Mouse (Mus musculus): ENCODE results near the gene Syt5. TPM values are rescaled to one million over a fixed set of nuclear protein-coding genes. Genes with fewer than 3 reads are reported as not detected.

Syt5 gene
- polyA plus RNA-seq, 1 experiment, result 218 TPM

DNA sequence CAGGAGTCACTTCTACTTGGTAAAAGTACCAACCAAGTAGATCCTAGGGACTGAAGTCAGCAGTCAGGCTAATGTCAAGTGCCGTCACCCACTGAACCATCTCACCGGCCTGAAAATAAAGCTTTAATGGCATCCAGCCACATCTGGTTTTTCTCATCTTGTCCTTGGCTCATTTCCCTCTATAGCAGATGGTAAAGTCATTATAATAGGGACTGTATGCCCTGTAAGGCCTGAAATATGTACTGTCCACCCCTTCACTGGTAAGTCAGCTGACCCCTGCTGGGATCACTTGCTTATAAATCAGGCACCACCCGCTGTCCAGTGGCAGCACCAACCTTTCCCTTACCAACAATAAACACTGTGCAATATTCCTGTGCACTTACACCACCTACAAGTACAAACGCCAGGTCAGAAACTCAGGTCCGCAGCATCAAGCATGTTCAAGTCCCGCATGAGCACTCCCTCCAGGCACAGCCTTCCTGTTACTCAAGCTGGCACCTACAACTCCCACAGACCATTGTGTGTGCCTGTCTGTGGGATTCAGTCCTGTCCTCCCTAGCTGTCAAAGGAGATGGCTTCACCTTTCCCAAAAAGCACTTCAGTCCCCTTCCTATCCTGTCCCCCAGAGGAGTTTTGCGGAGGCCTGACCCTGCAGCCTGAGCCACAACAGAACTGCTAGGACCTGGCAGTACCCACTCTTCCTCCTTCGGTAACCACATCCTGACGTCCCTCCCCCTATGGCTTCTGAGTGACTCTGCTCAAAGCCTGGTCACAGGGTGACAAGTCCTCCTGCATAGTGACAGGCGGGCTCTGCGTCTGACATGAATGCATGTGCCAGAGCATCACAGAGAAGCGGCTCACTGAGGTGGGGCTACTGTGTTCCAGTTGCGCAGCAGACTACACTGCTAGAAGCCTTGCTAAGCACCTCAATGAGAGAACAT is 54.8 kb downstream of the Syt5 start:
- Histone ChIP-seq H3K4me1 (ENCODE audit: control insufficient read depth, insufficient read depth, low read length) (no peaks in the 10 kb centered on the region; the same call in 1 of the 2 replicates), H3K27ac (ENCODE audit: insufficient read depth, low read length) (no peak overlapping the region), H3K4me3 (ENCODE audit: insufficient read depth, low read length) (no peak overlapping the region)
- TF ChIP-seq POLR2A (IDR thresholded peaks at IDR 0.05; ENCODE audit: extremely low read depth, insufficient read depth, low read length) (no peak), CTCF (IDR thresholded peaks at IDR 0.05; ENCODE audit: extremely low read depth, insufficient read depth, low read length) (no peak)

DNA sequence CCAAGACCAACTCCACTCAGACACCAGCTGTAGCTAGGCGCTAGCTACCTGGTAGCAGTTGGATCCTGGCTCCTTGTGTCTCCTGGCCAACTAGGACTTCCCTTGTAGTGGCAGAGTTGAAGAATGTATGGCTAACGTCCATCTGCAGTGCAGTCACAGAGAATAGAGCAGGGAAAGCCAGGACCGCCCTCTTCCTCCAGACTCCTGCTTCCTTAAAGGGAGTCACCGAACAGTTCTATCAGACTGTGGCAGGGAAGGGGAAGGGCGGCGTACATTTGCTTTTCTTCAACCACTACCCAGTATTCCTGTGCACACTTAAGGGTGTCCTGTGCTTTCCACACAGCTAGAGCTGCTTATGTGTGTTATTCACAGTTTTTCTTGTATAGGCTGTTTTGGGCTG is 56.0 kb downstream of the Syt5 start:
- Histone ChIP-seq H3K4me1 (ENCODE audit: control insufficient read depth, insufficient read depth, low read length) (no peaks in the 10 kb centered on the region), H3K27ac (ENCODE audit: insufficient read depth, low read length) (no peak overlapping the region), H3K4me3 (ENCODE audit: insufficient read depth, low read length) (no peak overlapping the region)
- TF ChIP-seq CTCF (IDR thresholded peaks at IDR 0.05; ENCODE audit: extremely low read depth, insufficient read depth, low read length) (no peak), POLR2A (IDR thresholded peaks at IDR 0.05; ENCODE audit: extremely low read depth, insufficient read depth, low read length) (no peak)

Other genes with a start within 250 kb of the Syt5 start
- gene Ncr1, start 209.8 kb downstream of the Syt5 start, polyA plus RNA-seq (2012; rRNA removed), result not detected in 2 replicates
- gene Gp6, start 149.8 kb downstream of the Syt5 start, polyA plus RNA-seq (2012; rRNA removed), result not detected in 2 replicates
- 22.8 and 26.1 TPM in 2 replicates for gene Rdh13, start 101.9 kb downstream of the Syt5 start, polyA plus RNA-seq (2012; rRNA removed)
- 15.0 and 16.7 TPM in 2 replicates for gene Eps8l1, start 86.9 kb downstream of the Syt5 start, polyA plus RNA-seq (2012; rRNA removed)
- 105 and 107 TPM in 2 replicates for gene Ppp1r12c, start 45.9 kb downstream of the Syt5 start, polyA plus RNA-seq (2012; rRNA removed)
- gene Tnnt1, start 31.2 kb downstream of the Syt5 start, polyA plus RNA-seq (2012; rRNA removed), result 9.6 and 10.1 TPM in 2 replicates
- gene Tnni3, start 23.3 kb downstream of the Syt5 start, polyA plus RNA-seq (2012; rRNA removed), result 1.3 and 1.9 TPM in 2 replicates
- 1.0 and 1.3 TPM in 2 replicates for gene Dnaaf3, start 15.1 kb downstream of the Syt5 start, polyA plus RNA-seq (2012; rRNA removed)
- gene Ptprh, start 56.5 kb upstream of the Syt5 start, polyA plus RNA-seq (2012; rRNA removed), result 1.0 and 1.6 TPM in 2 replicates
- gene Tmem86b, start 83.9 kb upstream of the Syt5 start, polyA plus RNA-seq (2012; rRNA removed), result 29.0 and 31.5 TPM in 2 replicates
- gene Ppp6r1, start 111.5 kb upstream of the Syt5 start, polyA plus RNA-seq (2012; rRNA removed), result 143 and 145 TPM in 2 replicates
- 107 and 108 TPM in 2 replicates for gene Hspbp1, start 137.5 kb upstream of the Syt5 start, polyA plus RNA-seq (2012; rRNA removed)
- 305 and 330 TPM in 2 replicates for gene Brsk1, start 143.1 kb upstream of the Syt5 start, polyA plus RNA-seq (2012; rRNA removed)
- 0.09 TPM in 1 of 2 replicates, not detected in the other for gene Tmem150b, start 177.7 kb upstream of the Syt5 start, polyA plus RNA-seq (2012; rRNA removed)
- 60.1 and 66.9 TPM in 2 replicates for gene Kmt5c, start 192.6 kb upstream of the Syt5 start, polyA plus RNA-seq (2012; rRNA removed)
- 15.1 and 20.3 TPM in 2 replicates for gene Cox6b2, start 205.6 kb upstream of the Syt5 start, polyA plus RNA-seq (2012; rRNA removed)
- not detected in 2 replicates for gene Fam71e2, start 223.8 kb upstream of the Syt5 start, polyA plus RNA-seq (2012; rRNA removed)
- gene Il11, start 235.3 kb upstream of the Syt5 start, polyA plus RNA-seq (2012; rRNA removed), result 0.35 and 0.36 TPM in 2 replicates
- not detected in 2 replicates for gene Tmem190, start 235.4 kb upstream of the Syt5 start, polyA plus RNA-seq (2012; rRNA removed)
- gene Tmem238, start 242.1 kb upstream of the Syt5 start, polyA plus RNA-seq (2012; rRNA removed), result 4.6 and 4.9 TPM in 2 replicates
- 257 and 299 TPM in 2 replicates for gene Rpl28, start 245.3 kb upstream of the Syt5 start, polyA plus RNA-seq (2012; rRNA removed)